Mouse (Mus musculus) heart, postnatal 0 days (tissue): ENCODE measurements around the gene Nphp3.

Source experiments
- CTCF ChIP-seq: IDR thresholded peaks from 2 replicates; pipeline ENCODE4 v1.5.1; 2016; ENCODE audit warnings: antibody characterized with exemption, control low read depth, low read depth
- EP300 ChIP-seq: IDR thresholded peaks from 2 replicates; pipeline ENCODE4 v1.6.1; 2016; ENCODE audit warnings: antibody characterized with exemption, low read depth

DNA sequence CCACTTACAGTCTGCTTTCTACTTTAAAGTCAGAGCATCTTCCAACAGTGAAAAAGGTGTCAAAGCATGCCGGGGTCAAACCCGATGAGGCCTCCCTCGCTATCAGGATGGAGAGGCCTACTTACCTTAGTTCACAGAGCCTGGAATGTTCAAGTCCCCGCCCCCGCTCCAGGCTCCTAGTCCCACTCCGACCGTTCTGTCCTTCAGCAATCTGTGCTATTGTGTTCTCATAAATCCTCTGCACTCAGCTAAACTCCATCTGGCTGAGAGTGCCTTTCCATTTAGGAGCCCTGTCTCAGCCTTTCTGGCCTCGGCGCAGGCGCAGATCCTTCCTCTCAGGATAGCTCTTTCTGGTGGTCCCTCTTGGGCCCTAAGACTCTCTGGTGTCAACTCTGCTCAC is 42.4 kb upstream of the Nphp3 start:
- TF ChIP-seq CTCF (no peak), EP300 (no peak)
